Mouse (Mus musculus): ENCODE data around the gene Bsn. TPM values are rescaled to one million over a fixed set of nuclear protein-coding genes. Genes with fewer than 3 reads are reported as not detected.
A peak's percentile ranks its signal among the peaks of the same experiment; 100 is the strongest.

Bsn gene
- total and polyA plus RNA-seq, 2 experiments from 2014 or later, result 0.03 to 0.42 TPM

DNA sequence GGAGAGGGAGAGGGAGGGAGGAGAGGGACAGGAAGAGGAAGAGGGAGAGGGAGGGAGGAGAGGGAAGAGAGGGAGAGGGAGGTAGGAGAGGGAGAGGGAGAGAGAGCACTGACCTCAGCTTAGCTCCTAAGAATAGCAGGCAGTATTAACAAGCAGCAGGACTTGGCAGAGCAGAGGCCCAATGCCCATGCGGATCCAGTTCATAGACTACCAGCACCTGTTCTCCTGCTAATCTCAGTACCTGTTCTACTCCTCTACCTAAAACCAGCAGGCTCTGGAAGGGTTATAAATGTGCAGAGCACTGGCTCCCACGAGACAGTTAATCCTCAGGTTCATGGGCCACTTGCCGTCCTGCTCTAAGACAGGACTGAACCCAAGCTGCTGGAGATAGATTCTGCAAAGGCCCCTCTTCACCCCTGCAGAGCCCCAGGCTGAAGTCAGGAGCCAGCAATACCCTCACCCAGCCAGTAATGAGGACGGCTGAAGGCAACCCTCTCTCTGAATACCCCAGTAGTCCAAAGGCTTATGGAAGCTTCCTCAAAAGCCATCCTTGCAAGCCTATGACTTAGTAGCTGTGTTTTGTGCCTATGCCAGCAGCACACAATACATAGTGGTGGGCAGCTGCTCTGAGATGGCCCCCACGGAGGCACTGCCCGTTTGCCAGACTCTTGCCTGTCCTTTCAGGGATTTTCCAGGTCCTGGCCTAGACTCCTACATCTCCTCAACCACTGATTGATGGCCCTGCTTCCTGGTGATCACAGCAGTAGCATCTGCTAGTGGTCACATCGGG, 116.8 kb downstream of the Bsn start:
- ATAC-seq (ENCODE audit: insufficient read depth, low read depth) (peak; percentile 66), DNase-seq (ENCODE audit: low spot score) (no peak)
- H3K9me3 ChIP-seq (replicated peaks; ENCODE audit: control insufficient read depth, low read length), result no peaks in the 10 kb centered on the region
- TF ChIP-seq EP300 (IDR thresholded peaks at IDR 0.05; ENCODE audit: low read depth) (no peak), CTCF (IDR thresholded peaks at IDR 0.05; ENCODE audit: low read depth) (no peak)
- H3K4me1 ChIP-seq (ENCODE audit: control insufficient read depth, insufficient read depth), result peaks cover 16% of the 10 kb centered on the region
- H3K27ac ChIP-seq (ENCODE audit: low read depth), result peak overlapping the region; percentile 77
- 34% methylated on average over 7 of the region's 7 CpGs for WGBS
- H3K36me3 ChIP-seq (replicated peaks; ENCODE audit: control insufficient read depth, insufficient read depth, low read length), result peaks cover 14% of the 10 kb centered on the region
- H3K9ac ChIP-seq (replicated peaks; ENCODE audit: low read depth, low read length), result 0 out of 2 replicates have a peak overlapping the region, but pooled peaks have one; percentile 26
- no peak overlapping the region for H3K4me3 ChIP-seq (ENCODE audit: low read depth, low read length)
- no peak overlapping the region for H3K4me2 ChIP-seq (ENCODE audit: low read depth, low read length)
- H3K27me3 ChIP-seq (ENCODE audit: control insufficient read depth, insufficient read depth, low read length), result no peaks in the 10 kb centered on the region

DNA sequence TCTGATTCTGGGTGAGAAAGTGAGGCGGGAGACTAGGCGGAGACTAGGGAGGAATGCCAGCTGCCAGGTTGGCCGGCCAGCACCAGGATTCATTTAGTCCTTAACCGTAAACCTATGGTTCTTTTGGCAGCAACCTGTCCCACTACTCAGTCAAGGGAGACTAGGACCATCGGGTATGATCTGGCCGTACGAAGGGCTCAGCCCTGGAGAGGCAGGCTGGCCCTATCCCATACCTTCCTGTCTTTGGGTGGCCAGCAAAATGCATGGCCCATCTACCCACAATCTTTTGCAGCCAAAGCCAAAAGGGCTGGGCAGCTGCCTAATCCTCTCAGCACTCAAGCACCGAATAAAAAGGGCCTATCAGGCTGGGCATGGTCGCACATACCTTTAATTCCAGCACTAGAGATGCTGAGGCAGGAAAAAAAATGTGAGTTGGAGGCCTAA, 117.7 kb downstream of the Bsn start:
- H3K9me3 ChIP-seq (replicated peaks; ENCODE audit: control insufficient read depth, low read length), result no peaks in the 10 kb centered on the region
- peaks cover 14% of the 10 kb centered on the region for H3K36me3 ChIP-seq (replicated peaks; ENCODE audit: control insufficient read depth, insufficient read depth, low read length)
- ATAC-seq (ENCODE audit: insufficient read depth, low read depth), result peak; percentile 47
- 34% methylated on average over 9 of the region's 9 CpGs for WGBS
- DNase-seq (ENCODE audit: low spot score), result no peak
- H3K9ac ChIP-seq (replicated peaks; ENCODE audit: low read depth, low read length), result no peak overlapping the region
- H3K4me3 ChIP-seq (ENCODE audit: low read depth, low read length), result no peak overlapping the region
- peak overlapping the region; percentile 58 for H3K27ac ChIP-seq (ENCODE audit: low read depth)
- no peak for TF ChIP-seq EP300 (IDR thresholded peaks at IDR 0.05; ENCODE audit: low read depth)
- TF ChIP-seq CTCF (IDR thresholded peaks at IDR 0.05; ENCODE audit: low read depth), result no peak
- H3K4me2 ChIP-seq (ENCODE audit: low read depth, low read length), result no peak overlapping the region
- no peaks in the 10 kb centered on the region for H3K27me3 ChIP-seq (ENCODE audit: control insufficient read depth, insufficient read depth, low read length)
- peaks cover 16% of the 10 kb centered on the region for H3K4me1 ChIP-seq (ENCODE audit: control insufficient read depth, insufficient read depth)

DNA sequence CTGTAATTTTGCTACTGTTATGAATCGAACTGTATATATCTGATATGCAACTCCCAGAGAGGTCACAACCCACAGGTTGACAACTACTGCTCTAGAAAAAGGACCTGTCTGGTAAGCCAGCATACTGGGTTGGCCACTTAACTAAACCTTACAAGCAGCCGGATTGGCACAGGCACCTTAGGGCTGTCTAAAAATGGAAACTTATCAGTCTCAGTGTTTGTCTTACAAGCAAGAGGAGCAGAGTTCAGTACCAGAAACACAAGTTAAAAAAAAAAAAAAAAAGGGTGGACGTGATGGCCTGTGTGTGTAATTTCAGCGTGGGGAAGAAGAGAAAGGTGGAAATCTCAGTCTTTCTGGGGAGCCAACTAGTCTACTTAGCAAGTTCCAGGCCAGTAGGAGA, 118.4 kb downstream of the Bsn start:
- no peak for TF ChIP-seq CTCF (IDR thresholded peaks at IDR 0.05; ENCODE audit: low read depth)
- no peak for TF ChIP-seq EP300 (IDR thresholded peaks at IDR 0.05; ENCODE audit: low read depth)
- ATAC-seq (ENCODE audit: insufficient read depth, low read depth) (no peak), DNase-seq (ENCODE audit: low spot score) (no peak)
- WGBS, result 37% methylated on average over 4 of the region's 4 CpGs
- H3K36me3 ChIP-seq (replicated peaks; ENCODE audit: control insufficient read depth, insufficient read depth, low read length), result peaks cover 16% of the 10 kb centered on the region
- no peak overlapping the region for H3K4me3 ChIP-seq (ENCODE audit: low read depth, low read length)
- peaks cover 16% of the 10 kb centered on the region for H3K4me1 ChIP-seq (ENCODE audit: control insufficient read depth, insufficient read depth)
- no peaks in the 10 kb centered on the region for H3K27me3 ChIP-seq (ENCODE audit: control insufficient read depth, insufficient read depth, low read length)
- peak overlapping the region; percentile 58 for H3K27ac ChIP-seq (ENCODE audit: low read depth)
- no peak overlapping the region for H3K9ac ChIP-seq (replicated peaks; ENCODE audit: low read depth, low read length)
- H3K9me3 ChIP-seq (replicated peaks; ENCODE audit: control insufficient read depth, low read length), result no peaks in the 10 kb centered on the region
- no peak overlapping the region for H3K4me2 ChIP-seq (ENCODE audit: low read depth, low read length)

DNA sequence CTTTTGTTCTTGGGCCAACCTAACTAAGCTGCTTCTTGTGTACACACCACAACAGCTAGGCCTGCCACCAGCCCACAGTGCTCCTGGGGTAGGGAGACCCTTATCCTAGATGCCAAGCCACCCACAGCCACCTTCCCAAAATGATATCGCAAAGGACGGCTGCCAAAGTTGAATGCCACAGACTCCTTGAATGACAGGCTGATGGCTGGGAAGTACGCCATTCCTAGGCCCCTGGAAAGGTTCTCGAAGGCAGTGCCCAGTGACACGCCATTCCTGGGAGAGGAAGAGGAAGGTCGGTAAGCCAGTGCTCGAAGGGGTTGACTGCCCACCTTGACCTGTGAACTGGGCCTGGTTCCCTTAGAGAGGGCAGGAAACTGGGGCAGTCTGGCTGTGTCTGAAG, 120.7 kb downstream of the Bsn start:
- no peak for TF ChIP-seq CTCF (IDR thresholded peaks at IDR 0.05; ENCODE audit: low read depth)
- TF ChIP-seq EP300 (IDR thresholded peaks at IDR 0.05; ENCODE audit: low read depth), result no peak
- no peak overlapping the region for H3K4me3 ChIP-seq (ENCODE audit: low read depth, low read length)
- H3K9me3 ChIP-seq (replicated peaks; ENCODE audit: control insufficient read depth, low read length), result no peaks in the 10 kb centered on the region
- 0 out of 2 replicates have a peak overlapping the region, but pooled peaks have one; percentile 15 for H3K9ac ChIP-seq (replicated peaks; ENCODE audit: low read depth, low read length)
- H3K4me1 ChIP-seq (ENCODE audit: control insufficient read depth, insufficient read depth), result peaks cover 16% of the 10 kb centered on the region
- 58% methylated on average over 7 of the region's 7 CpGs for WGBS
- DNase-seq (ENCODE audit: low spot score) (no peak), ATAC-seq (ENCODE audit: insufficient read depth, low read depth) (no peak)
- no peaks in the 10 kb centered on the region for H3K27me3 ChIP-seq (ENCODE audit: control insufficient read depth, insufficient read depth, low read length)
- 0 out of 2 replicates have a peak overlapping the region, but pooled peaks have one; percentile 4 for H3K27ac ChIP-seq (ENCODE audit: low read depth)
- peaks cover 28% of the 10 kb centered on the region for H3K36me3 ChIP-seq (replicated peaks; ENCODE audit: control insufficient read depth, insufficient read depth, low read length)
- no peak overlapping the region for H3K4me2 ChIP-seq (ENCODE audit: low read depth, low read length)

DNA sequence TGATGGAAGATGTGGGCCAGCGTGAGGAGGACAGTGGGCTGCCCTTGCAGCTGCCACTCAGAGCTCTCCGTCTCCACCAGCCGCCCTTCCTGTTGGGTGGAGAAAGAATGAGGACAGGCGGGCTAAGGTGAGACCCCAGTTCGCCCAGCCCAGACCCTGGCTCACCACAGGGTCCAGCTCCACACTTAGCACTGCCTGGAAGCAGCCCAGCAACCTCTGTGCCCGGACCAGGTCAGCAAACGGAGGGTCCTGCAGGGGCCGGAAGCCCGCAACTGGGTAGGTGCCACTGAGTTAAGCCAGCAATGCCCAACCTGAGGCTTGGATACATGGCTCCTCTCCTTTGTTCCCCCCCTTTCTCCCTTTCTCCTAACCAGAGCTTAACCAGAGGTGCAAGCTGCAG, 121.2 kb downstream of the Bsn start:
- H3K4me1 ChIP-seq (ENCODE audit: control insufficient read depth, insufficient read depth), result peaks cover 16% of the 10 kb centered on the region
- no peak overlapping the region for H3K27ac ChIP-seq (ENCODE audit: low read depth)
- TF ChIP-seq CTCF (IDR thresholded peaks at IDR 0.05; ENCODE audit: low read depth) (no peak), EP300 (IDR thresholded peaks at IDR 0.05; ENCODE audit: low read depth) (no peak)
- no peak overlapping the region for H3K4me3 ChIP-seq (ENCODE audit: low read depth, low read length)
- no peaks in the 10 kb centered on the region for H3K9me3 ChIP-seq (replicated peaks; ENCODE audit: control insufficient read depth, low read length)
- no peaks in the 10 kb centered on the region for H3K27me3 ChIP-seq (ENCODE audit: control insufficient read depth, insufficient read depth, low read length)
- WGBS, result 91% methylated on average over 9 of the region's 9 CpGs
- H3K4me2 ChIP-seq (ENCODE audit: low read depth, low read length), result no peak overlapping the region
- peaks cover 30% of the 10 kb centered on the region for H3K36me3 ChIP-seq (replicated peaks; ENCODE audit: control insufficient read depth, insufficient read depth, low read length)
- DNase-seq (ENCODE audit: low spot score), result no peak
- ATAC-seq (ENCODE audit: insufficient read depth, low read depth), result no peak
- H3K9ac ChIP-seq (replicated peaks; ENCODE audit: low read depth, low read length), result no peak overlapping the region
